Comparison of ENCODE assay signal across 11 mouse cellular contexts in the genomic region with DNA sequence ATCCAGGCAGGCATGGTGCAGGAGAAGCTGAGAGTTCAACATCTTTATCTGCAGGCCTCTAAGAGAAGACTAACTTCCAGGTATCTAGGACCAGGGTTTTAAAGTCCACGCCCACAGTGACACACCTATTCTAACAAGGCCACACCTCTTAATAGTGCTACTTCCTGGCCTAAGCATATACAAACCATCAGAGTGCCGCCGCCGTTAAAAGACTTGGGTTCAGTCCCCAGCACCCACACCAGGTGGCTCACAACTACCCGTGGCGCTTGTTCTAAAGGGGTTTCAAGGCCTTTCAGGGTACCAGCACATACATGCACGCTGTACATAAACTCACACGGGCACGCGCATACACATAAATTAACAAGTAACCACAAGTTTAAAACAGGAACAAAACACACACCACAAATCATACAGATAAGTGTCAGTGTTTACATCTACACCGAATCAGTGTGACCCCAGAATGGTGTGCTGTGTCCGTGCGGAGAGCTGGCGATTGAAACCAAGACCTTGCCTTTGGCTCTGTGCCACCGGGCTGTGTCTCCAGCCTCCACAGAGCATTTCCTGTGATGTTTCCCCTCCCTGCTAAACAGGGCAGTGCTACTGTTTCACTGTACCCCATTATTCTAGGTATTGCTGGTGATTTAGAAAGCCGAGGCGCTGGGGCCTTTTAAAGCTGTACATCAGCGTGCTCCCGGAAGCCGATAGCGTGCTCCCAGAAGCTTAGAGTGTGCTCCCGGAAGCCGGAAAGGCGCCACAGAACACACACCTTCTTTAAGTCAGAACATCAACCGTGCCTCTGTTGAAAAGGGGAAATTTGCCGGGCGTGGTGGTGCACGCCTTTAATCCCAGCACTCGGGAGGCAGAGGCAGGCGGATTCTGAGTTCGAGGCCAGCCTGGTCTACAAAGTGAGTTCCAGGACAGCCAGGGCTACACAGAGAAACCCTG.
A peak's percentile ranks its signal among the peaks of the same experiment; 100 is the strongest.
DNase-seq lines count a peak whose midpoint lies in the region; ATAC-seq and TF ChIP-seq lines count a peak whose summit lies in the region.
"Had no signal": no experiment of that assay in that cellular context is flagged by ENCODE, and none has a peak within 500 bp of the region (broad histone marks: within the 10 kb centered on the region; RNA-seq: fewer than 3 reads in every experiment).

No protein-coding gene starts in this region.

- no peak for TF ChIP-seq RAD21 in MEL (IDR thresholded peaks at IDR 0.05; ENCODE audit: low read depth, low read length)

- WGBS in lung, embryonic 16.5 days: 76% methylated on average over 31 of the region's 31 CpGs

- no peaks in the 10 kb centered on the region for H3K36me3 ChIP-seq in lung, embryonic 16.5 days (ENCODE audit: control insufficient read depth, insufficient read depth, low read length)
- H3K36me3 ChIP-seq in MEL (ENCODE audit: control insufficient read depth in 1 of 2, insufficient read depth in 2 of 2, low read length in 2 of 2): peaks cover 0 to 28% of the 10 kb centered on the region in 2 experiments; a peak in 2 of 4 replicates

- no peaks in the 10 kb centered on the region for H3K79me2 ChIP-seq in MEL (ENCODE audit: control insufficient read depth, insufficient read depth, low read length, poor library complexity)

- intact Hi-C loops in gastrocnemius, postnatal 14 days (cut with DNase I; ENCODE audit: low total_unique reads): no loop called here

- H3K4me2 ChIP-seq in lung, embryonic 16.5 days (ENCODE audit: low read depth, low read length): no peak overlapping the region

- H3K9me3 ChIP-seq in lung, embryonic 16.5 days (ENCODE audit: control insufficient read depth, low read length): no peaks in the 10 kb centered on the region
- H3K9me3 ChIP-seq in MEL (replicated peaks; ENCODE audit: insufficient read depth, low read length): no peaks in the 10 kb centered on the region

- DNase-seq in lung, postnatal 25 days (ENCODE audit: low spot score): no peak
- peak; percentile 61 for DNase-seq in MEL (ENCODE audit: low read depth, low spot score)
- DNase-seq in kidney, adult 8-10 months: peak; percentile 15 to 24
- DNase-seq in liver: no peak
- no peak for DNase-seq in gastrocnemius, postnatal 14 days
- DNase-seq: cerebellum, adult 2 months; gastrocnemius, adult 2 months had no signal

- TF ChIP-seq CTCF in MEL (IDR thresholded peaks at IDR 0.05 in 2 of 3, conservative IDR thresholded peaks at IDR 0.05 in 1 of 3; ENCODE audit: control insufficient read depth in 1 of 3, insufficient read depth in 1 of 3, low read depth in 2 of 3, low read length in 3 of 3, poor library complexity in 1 of 3, severe bottlenecking in 1 of 3): no peak

- H3K4me3 ChIP-seq in lung, embryonic 16.5 days (ENCODE audit: low read length): no peak overlapping the region
- peak overlapping the region; percentile 1 to 43; a peak in 3 of 4 replicates for H3K4me3 ChIP-seq in MEL (ENCODE audit: control insufficient read depth in 1 of 2, insufficient read depth in 1 of 2, low read depth in 2 of 2, low read length in 2 of 2)
- H3K4me3 ChIP-seq: gastrocnemius, adult 2 months had no signal

- TF ChIP-seq EP300 in MEL (IDR thresholded peaks at IDR 0.05; ENCODE audit: low read depth in 1 of 2, low read length in 2 of 2): no peak

- no peak for TF ChIP-seq POLR2A in MEL (IDR thresholded peaks at IDR 0.05; ENCODE audit: control insufficient read depth in 1 of 2, insufficient read depth in 1 of 2, low read depth in 1 of 2, low read length in 2 of 2, poor library complexity in 1 of 2)

- no peak overlapping the region for H3K27ac ChIP-seq in lung, embryonic 16.5 days (ENCODE audit: low read length)
- peak overlapping the region; percentile 46 for H3K27ac ChIP-seq in MEL (ENCODE audit: control insufficient read depth, low read depth, low read length)
- H3K27ac ChIP-seq: gastrocnemius, adult 2 months had no signal

- ATAC-seq in lung, embryonic 16.5 days (ENCODE audit: low read depth): peak; percentile 41; the same call in 1 of the 2 replicates
- peak; percentile 48 for ATAC-seq in megakaryocyte-erythroid progenitor cell, adult 5-6 weeks (replicated peaks; ENCODE audit: low FRiP score, low TSS enrichment, poor library complexity, severe bottlenecking)
- ATAC-seq in frontal cortex, adult (ENCODE audit: low TSS enrichment): no peak
- ATAC-seq: hindbrain, embryonic 16.5 days had no signal

- no peaks in the 10 kb centered on the region for H3K4me1 ChIP-seq in lung, embryonic 16.5 days (replicated peaks; ENCODE audit: control insufficient read depth, insufficient read depth, low read length)
- H3K4me1 ChIP-seq in MEL (ENCODE audit: control insufficient read depth in 1 of 2, insufficient read depth in 2 of 2, low read length in 2 of 2): peaks cover 2 to 32% of the 10 kb centered on the region in 2 experiments

- H3K9ac ChIP-seq in lung, embryonic 16.5 days (ENCODE audit: low read length): no peak overlapping the region
- peak overlapping the region; percentile 29; the same call in 1 of the 2 replicates for H3K9ac ChIP-seq in MEL (ENCODE audit: control insufficient read depth, low read depth, low read length, poor library complexity, severe bottlenecking)

- no peaks in the 10 kb centered on the region for H3K27me3 ChIP-seq in lung, embryonic 16.5 days (ENCODE audit: control insufficient read depth, insufficient read depth, low read depth, low read length)
- H3K27me3 ChIP-seq in MEL (ENCODE audit: control insufficient read depth in 1 of 2, insufficient read depth in 2 of 2, low read length in 2 of 2): no peaks in the 10 kb centered on the region

TF ChIP-seq in MEL, 35 proteins besides CTCF, POLR2A, EP300 and RAD21:
- no peak for TF ChIP-seq ZNF384 (IDR thresholded peaks at IDR 0.05; ENCODE audit: low read depth, low read length)
- peak; percentile 47; the same call in 1 of the 2 replicates for TF ChIP-seq TBP (IDR thresholded peaks at IDR 0.05; ENCODE audit: low read depth, low read length)
- peak; percentile 48; the same call in 1 of the 2 replicates for TF ChIP-seq RCOR1 (IDR thresholded peaks at IDR 0.05; ENCODE audit: low read depth, low read length)
- no peak for TF ChIP-seq MAFK (IDR thresholded peaks at IDR 0.05; ENCODE audit: borderline replicate concordance, low read depth, low read length)
- no peak for TF ChIP-seq MXI1 (IDR thresholded peaks at IDR 0.05; ENCODE audit: low read depth, low read length)
- TF ChIP-seq GATA1 (IDR thresholded peaks at IDR 0.05; ENCODE audit: low read depth, low read length): 0 out of 2 replicates have a peak, but pooled peaks have one; percentile 20

Comparison
In these comparisons a context has a peak if more than half of its experiments do, and no peak if none do; other contexts are left out.
1. DNase-seq: peak in MEL (single experiment) and kidney, adult 8-10 months (2 of 2); none in lung, postnatal 25 days (single experiment), liver (single experiment) and gastrocnemius, postnatal 14 days (single experiment).